Mouse (Mus musculus): ENCODE measurements around the gene Hif1an. TPM values are rescaled to one million over a fixed set of nuclear protein-coding genes. Genes with fewer than 3 reads are reported as not detected.

Gene Hif1an
- polyA plus RNA-seq (2015; fragmentation: Nextera tagmentation; extraction: Ambion mirVana): 31.6 and 34.8 TPM in 2 replicates

DNA sequence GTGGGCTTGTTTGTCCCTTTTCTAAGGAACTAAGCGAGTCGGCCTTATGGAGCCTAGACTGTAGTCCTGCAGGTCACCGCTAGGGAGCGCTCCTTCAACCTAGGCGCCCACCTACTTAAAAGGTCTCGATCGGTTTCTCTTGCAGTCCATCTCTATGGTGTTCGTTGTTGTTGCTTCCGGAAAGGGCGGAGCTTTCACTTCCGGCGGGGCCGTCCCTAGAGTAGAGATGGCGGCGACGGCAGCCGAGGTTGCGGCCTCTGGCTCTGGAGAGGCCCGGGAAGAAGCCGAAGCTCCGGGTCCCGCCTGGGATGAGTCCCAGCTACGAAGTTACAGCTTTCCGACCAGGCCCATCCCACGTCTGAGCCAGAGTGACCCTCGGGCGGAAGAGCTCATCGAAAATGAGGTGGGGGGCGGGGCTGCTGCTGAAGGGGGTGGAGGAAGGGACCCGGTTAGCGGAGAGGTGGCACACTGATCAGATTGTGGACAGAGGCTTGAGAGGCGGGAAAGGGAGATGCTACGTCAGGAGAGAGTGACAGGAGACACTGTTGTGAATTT, at the start of gene Hif1an:
TSS of gene Hif1an (plus strand) at position 199 of the 555 bp plus-strand sequence.
- Histone ChIP-seq H3K4me1 (replicated peaks; ENCODE audit: control insufficient read depth, insufficient read depth, low read length) (peaks cover 21% of the 10 kb centered on the region), H3K36me3 (ENCODE audit: control insufficient read depth, insufficient read depth) (peaks cover 6% of the 10 kb centered on the region; the same call in 1 of the 2 replicates), H3K4me3 (replicated peaks; ENCODE audit: low read length) (peak within 1 kb of the TSS; percentile 90), H3K9ac (replicated peaks; ENCODE audit: low read depth, low read length) (peak within 1 kb of the TSS; percentile 74), H3K27me3 (replicated peaks; ENCODE audit: control insufficient read depth, insufficient read depth, low read length) (peaks cover 8% of the 10 kb centered on the region; the same call in 1 of the 2 replicates), H3K9me3 (ENCODE audit: control insufficient read depth, low read length) (no peaks in the 10 kb centered on the region), H3K27ac (ENCODE audit: low read length) (peak within 1 kb of the TSS; percentile 69; the same call in 1 of the 2 replicates), H3K4me2 (ENCODE audit: low read length) (peak within 1 kb of the TSS; percentile 96)
- WGBS: under 1% methylated on average over 33 of the region's 33 CpGs
- ATAC-seq: peak; percentile 98

DNA sequence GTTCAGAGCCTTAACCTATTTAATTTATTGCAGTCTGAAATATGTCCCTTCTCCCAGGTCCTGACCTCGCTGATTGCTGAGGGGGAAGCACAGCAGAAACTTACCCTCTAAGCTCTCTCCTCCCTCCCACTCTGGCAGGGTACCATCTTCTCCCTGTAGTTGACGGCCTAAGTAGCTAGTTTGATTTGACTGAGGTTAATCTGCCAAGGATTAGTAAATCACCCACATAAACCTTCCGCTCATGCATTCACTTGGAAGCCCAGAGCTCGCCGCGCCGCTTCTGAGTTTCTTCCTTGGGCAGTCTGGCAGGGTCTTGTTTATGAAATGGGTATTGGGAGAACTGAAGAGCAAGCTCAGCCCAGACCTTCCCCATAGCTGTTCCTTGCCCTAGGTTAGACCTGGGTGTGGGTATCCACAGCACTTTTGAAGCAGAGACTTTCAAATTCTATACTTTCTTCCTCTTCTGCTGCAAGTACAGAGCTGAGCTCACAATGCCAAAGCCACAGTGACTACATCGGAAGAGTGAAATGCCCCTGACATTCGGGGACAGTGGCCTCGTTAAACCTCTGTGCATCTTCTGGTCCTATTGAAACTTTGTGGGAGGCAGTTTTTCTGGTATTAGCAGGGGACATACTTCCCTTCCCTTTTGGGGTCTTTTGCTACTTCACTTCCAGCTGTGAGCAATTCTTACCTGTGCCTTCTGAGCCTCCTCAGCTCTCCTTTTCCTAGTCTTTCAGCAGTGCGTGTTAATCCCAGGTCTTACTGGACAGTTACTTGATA, 49.4 kb upstream of the Hif1an start:
- Histone ChIP-seq H3K36me3 (ENCODE audit: control insufficient read depth, insufficient read depth) (no peaks in the 10 kb centered on the region), H3K27me3 (replicated peaks; ENCODE audit: control insufficient read depth, insufficient read depth, low read length) (peaks cover 88% of the 10 kb centered on the region), H3K9ac (replicated peaks; ENCODE audit: low read depth, low read length) (no peak overlapping the region), H3K4me3 (replicated peaks; ENCODE audit: low read length) (no peak overlapping the region), H3K9me3 (ENCODE audit: control insufficient read depth, low read length) (no peaks in the 10 kb centered on the region), H3K4me2 (ENCODE audit: low read length) (no peak overlapping the region), H3K4me1 (replicated peaks; ENCODE audit: control insufficient read depth, insufficient read depth, low read length) (peaks cover 15% of the 10 kb centered on the region), H3K27ac (ENCODE audit: low read length) (no peak overlapping the region)
- WGBS: 5% methylated on average over 11 of the region's 11 CpGs
- no peak for ATAC-seq

DNA sequence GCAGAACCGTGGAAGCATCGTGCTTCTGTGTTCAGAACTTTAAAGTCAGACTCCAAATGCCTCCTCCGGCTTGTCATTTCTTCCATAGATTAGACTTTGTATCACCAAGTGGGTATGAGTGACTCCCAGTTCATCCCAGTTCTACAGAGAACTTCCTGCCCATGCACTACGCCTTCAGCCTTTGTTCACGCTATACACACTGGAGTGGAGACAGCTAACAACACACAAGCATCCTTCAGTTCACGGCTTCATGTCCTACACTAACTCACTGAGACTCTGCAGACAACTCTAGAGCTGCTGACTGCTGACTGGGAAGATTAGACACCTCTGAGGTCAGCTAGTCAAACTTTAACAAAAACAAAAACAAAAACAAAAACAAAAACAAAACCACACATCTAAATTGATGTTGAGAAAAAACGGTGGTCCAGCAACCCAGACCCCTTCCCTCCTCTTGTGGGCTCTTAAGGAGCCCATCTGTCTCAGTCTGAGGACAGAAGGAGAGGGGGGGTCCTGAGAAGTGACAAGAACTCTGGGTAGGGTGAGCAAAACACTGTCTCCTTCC, 48.6 kb upstream of the Hif1an start:
- ATAC-seq: no peak
- 7% methylated on average over 7 of the region's 7 CpGs for WGBS
- no peak overlapping the region for H3K4me2 ChIP-seq (ENCODE audit: low read length)

DNA sequence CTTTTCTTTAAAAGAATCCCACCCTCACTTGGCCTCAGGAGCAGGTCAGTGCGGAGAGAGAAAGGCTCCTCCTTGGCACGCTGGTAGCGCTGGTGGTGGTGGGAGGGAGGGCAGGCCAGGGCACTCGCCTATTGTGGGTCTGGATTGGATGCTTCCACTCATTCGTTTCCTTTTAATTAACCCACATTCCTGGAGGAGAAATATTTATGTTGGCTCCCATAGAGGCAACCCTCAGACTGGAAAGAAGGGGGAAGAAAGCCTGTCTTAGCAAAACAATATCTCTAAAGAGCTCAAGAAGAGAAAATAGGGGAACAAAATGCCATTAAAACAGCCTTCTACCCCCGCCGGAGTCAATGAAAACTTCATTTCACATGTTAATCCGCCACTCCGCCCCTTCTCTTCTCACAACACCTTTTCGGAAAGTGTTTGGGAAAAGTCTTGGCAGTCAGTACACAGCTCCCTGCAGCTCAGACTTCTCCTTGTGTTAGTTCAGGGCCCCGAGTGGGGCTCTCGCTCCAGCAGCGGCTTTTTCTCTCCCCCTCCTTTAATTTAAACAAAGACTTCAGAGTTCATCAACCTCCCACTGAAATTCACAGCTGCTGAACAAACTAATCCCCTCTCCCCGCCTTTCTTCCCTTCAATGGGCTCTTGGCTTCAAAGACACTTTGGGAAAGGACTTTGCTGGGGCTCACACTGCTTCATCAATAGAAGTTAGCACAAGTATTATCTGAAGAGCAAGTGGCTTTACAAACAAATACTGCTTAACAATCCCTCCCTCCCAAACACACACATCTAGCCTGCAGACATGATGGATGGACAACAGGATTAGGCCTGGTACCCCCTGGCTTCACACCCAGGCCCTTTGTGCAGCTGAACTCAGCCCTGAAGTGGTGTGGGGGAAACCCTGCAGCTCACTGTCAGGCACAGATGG, 47.9 kb upstream of the Hif1an start:
- H3K9ac ChIP-seq (replicated peaks; ENCODE audit: low read depth, low read length): no peak overlapping the region
- H3K27me3 ChIP-seq (replicated peaks; ENCODE audit: control insufficient read depth, insufficient read depth, low read length): peaks cover 92% of the 10 kb centered on the region
- peaks cover 15% of the 10 kb centered on the region for H3K4me1 ChIP-seq (replicated peaks; ENCODE audit: control insufficient read depth, insufficient read depth, low read length)
- ATAC-seq: peak; percentile 87
- WGBS: under 1% methylated on average over 14 of the region's 14 CpGs
- no peaks in the 10 kb centered on the region for H3K36me3 ChIP-seq (ENCODE audit: control insufficient read depth, insufficient read depth)
- no peak overlapping the region for H3K4me3 ChIP-seq (replicated peaks; ENCODE audit: low read length)
- no peak overlapping the region for H3K27ac ChIP-seq (ENCODE audit: low read length)
- no peaks in the 10 kb centered on the region for H3K9me3 ChIP-seq (ENCODE audit: control insufficient read depth, low read length)
- no peak overlapping the region for H3K4me2 ChIP-seq (ENCODE audit: low read length)

More for the DNA sequence above, 48.6 kb upstream of the Hif1an start:
- H3K9ac ChIP-seq (replicated peaks; ENCODE audit: low read depth, low read length): no peak overlapping the region
- H3K27me3 ChIP-seq (replicated peaks; ENCODE audit: control insufficient read depth, insufficient read depth, low read length): peaks cover 90% of the 10 kb centered on the region
- no peaks in the 10 kb centered on the region for H3K9me3 ChIP-seq (ENCODE audit: control insufficient read depth, low read length)
- no peak overlapping the region for H3K27ac ChIP-seq (ENCODE audit: low read length)
- no peaks in the 10 kb centered on the region for H3K36me3 ChIP-seq (ENCODE audit: control insufficient read depth, insufficient read depth)
- H3K4me3 ChIP-seq (replicated peaks; ENCODE audit: low read length): no peak overlapping the region
- peaks cover 15% of the 10 kb centered on the region for H3K4me1 ChIP-seq (replicated peaks; ENCODE audit: control insufficient read depth, insufficient read depth, low read length)

DNA sequence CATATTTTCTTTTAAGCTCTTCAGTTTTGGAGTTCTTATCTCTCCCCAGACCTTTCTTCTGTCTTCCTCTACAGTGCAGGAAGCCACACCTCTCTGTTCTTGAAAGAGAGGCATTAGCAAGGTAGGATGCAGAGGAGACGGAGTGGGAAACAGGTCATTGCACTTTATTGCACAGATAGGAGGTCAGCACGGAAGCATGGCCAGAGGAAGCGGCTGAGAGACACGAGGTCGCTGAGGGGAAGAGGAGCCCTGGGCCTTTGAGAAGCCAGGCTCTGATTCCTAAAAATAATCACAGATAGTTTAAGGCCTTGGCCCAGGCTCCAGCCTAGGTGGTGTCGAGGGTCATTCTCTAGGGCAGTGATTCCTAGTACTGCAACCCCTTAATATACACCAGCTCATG, 46.9 kb upstream of the Hif1an start:
- WGBS: 27% methylated on average over 6 of the region's 6 CpGs
- Histone ChIP-seq H3K4me3 (replicated peaks; ENCODE audit: low read length) (no peak overlapping the region), H3K4me1 (replicated peaks; ENCODE audit: control insufficient read depth, insufficient read depth, low read length) (peaks cover 15% of the 10 kb centered on the region)

DNA sequence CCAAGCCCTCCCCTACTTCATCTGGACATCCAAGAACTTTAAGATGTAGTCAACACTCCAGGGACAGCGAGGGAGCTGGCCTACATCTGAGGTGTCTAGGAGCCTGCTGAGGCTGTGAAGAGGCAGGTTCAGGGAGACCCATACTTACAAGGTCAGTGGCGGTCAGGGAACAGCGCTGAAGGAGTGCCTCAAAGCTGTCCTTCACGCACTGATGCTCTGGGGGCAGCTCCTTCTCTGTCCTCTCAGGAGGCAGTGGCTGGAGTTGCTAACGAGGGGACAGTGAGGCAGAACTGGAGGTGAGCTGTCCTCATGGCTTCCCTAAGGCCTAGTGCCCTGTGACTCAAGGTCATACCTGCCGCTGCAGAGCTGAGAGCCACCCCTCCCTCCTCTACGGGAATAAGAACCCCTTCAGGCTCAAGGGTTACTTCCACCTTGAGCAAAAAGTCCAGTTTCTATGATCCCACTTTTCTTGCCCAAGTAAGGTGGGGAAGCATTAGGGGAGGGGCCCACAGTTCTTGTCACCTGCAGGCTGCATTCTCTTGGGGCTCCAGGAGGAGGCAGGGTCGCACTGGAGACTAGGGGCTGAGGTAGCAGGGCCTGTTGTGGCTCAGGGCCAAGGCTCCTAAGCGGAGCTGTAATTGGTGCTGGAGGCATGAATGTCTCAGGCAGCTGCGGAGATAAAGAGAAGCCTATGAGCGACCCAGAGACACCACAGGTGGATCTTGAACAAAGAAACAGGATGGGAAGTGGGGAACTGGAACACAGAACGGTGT, 44.5 kb upstream of the Hif1an start:
- no peak overlapping the region for H3K27ac ChIP-seq (ENCODE audit: low read length)
- H3K27me3 ChIP-seq (replicated peaks; ENCODE audit: control insufficient read depth, insufficient read depth, low read length): peaks cover 70% of the 10 kb centered on the region
- H3K36me3 ChIP-seq (ENCODE audit: control insufficient read depth, insufficient read depth): no peaks in the 10 kb centered on the region
- no peak overlapping the region for H3K4me3 ChIP-seq (replicated peaks; ENCODE audit: low read length)
- peaks cover 4% of the 10 kb centered on the region for H3K4me1 ChIP-seq (replicated peaks; ENCODE audit: control insufficient read depth, insufficient read depth, low read length)
- no peak for ATAC-seq
- 38% methylated on average over 12 of the region's 12 CpGs for WGBS
- H3K4me2 ChIP-seq (ENCODE audit: low read length): no peak overlapping the region
- no peaks in the 10 kb centered on the region for H3K9me3 ChIP-seq (ENCODE audit: control insufficient read depth, low read length)
- H3K9ac ChIP-seq (replicated peaks; ENCODE audit: low read depth, low read length): no peak overlapping the region

More for the DNA sequence above, 46.9 kb upstream of the Hif1an start:
- ATAC-seq: no peak
- H3K4me2 ChIP-seq (ENCODE audit: low read length): no peak overlapping the region
- no peak overlapping the region for H3K27ac ChIP-seq (ENCODE audit: low read length)
- H3K9me3 ChIP-seq (ENCODE audit: control insufficient read depth, low read length): no peaks in the 10 kb centered on the region
- H3K9ac ChIP-seq (replicated peaks; ENCODE audit: low read depth, low read length): no peak overlapping the region
- no peaks in the 10 kb centered on the region for H3K36me3 ChIP-seq (ENCODE audit: control insufficient read depth, insufficient read depth)
- peaks cover 88% of the 10 kb centered on the region for H3K27me3 ChIP-seq (replicated peaks; ENCODE audit: control insufficient read depth, insufficient read depth, low read length)

DNA sequence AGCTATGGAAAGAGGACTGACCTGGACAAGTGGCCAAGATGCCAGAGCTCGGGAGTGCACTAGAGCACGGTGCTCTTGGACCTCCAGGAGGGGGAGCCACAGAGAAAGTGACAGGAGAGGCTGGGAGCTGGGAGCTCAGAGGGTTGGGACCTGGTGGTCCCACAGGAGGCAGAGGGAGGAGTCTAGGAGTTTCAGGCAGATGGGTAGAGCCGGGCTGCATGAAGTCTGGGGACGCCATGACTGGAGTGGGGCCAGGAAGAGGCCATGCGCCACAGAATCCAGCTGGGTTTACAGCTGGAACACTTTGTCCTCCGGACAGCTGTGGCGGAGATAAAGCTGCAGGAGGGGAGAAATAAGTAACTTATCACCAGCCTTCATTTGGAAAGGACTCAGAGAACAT, 43.5 kb upstream of the Hif1an start:
- no peak overlapping the region for H3K4me3 ChIP-seq (replicated peaks; ENCODE audit: low read length)
- H3K4me1 ChIP-seq (replicated peaks; ENCODE audit: control insufficient read depth, insufficient read depth, low read length): peaks cover 4% of the 10 kb centered on the region
- no peak overlapping the region for H3K9ac ChIP-seq (replicated peaks; ENCODE audit: low read depth, low read length)
- peaks cover 69% of the 10 kb centered on the region for H3K27me3 ChIP-seq (replicated peaks; ENCODE audit: control insufficient read depth, insufficient read depth, low read length)
- WGBS: 28% methylated on average over 7 of the region's 7 CpGs
- H3K9me3 ChIP-seq (ENCODE audit: control insufficient read depth, low read length): no peaks in the 10 kb centered on the region
- no peak for ATAC-seq
- H3K4me2 ChIP-seq (ENCODE audit: low read length): no peak overlapping the region
- H3K36me3 ChIP-seq (ENCODE audit: control insufficient read depth, insufficient read depth): no peaks in the 10 kb centered on the region
- no peak overlapping the region for H3K27ac ChIP-seq (ENCODE audit: low read length)

DNA sequence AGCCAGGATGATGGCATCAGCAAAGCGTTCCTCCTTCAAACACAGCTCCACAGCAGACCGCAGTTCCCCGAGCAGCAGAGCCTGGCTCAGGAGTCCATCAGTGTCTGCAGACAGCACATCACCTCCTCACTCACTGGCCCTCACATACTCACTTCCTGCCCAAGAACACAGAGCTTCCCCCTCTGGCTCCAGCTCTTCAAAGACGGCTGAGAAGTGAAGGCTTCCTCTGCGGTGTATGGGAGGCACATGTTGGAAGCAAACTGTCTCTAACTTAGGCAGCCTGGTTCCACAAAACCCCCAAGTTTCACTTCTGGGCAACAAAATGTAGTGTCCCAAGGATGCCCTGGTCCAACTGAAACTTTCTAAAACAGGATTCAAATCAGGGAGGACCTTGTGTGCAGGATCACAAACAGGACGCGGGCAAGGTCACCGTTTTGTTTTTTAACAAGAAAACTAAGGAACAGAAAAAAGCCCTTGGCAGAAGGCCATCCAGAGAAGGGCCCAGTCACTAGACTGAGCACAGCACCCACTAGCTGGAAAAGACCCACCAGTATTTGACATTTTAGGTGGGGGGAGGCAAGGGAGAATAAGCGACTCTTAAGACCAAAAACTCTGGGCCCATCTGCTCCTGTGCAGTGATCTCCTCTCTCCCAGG, 37.0 kb upstream of the Hif1an start:
- H3K36me3 ChIP-seq (ENCODE audit: control insufficient read depth, insufficient read depth): no peaks in the 10 kb centered on the region
- no peak overlapping the region for H3K4me2 ChIP-seq (ENCODE audit: low read length)
- ATAC-seq: no peak
- H3K27ac ChIP-seq (ENCODE audit: low read length): no peak overlapping the region
- H3K27me3 ChIP-seq (replicated peaks; ENCODE audit: control insufficient read depth, insufficient read depth, low read length): peaks cover 19% of the 10 kb centered on the region
- no peaks in the 10 kb centered on the region for H3K4me1 ChIP-seq (replicated peaks; ENCODE audit: control insufficient read depth, insufficient read depth, low read length)
- WGBS: 84% methylated on average over 9 of the region's 9 CpGs
- H3K9me3 ChIP-seq (ENCODE audit: control insufficient read depth, low read length): no peaks in the 10 kb centered on the region
- H3K9ac ChIP-seq (replicated peaks; ENCODE audit: low read depth, low read length): no peak overlapping the region
- no peak overlapping the region for H3K4me3 ChIP-seq (replicated peaks; ENCODE audit: low read length)

Data from forebrain, embryonic 16.5 days (tissue).